Mouse (Mus musculus) cerebellum, adult 2 months (tissue): Measurements from ENCODE around the gene Rcan2.

Experiments used
- CTCF ChIP-seq: fragments of 200-500 bp; IDR thresholded peaks from 2 replicates; pipeline ENCODE4 v1.5.1; 2011; ENCODE audit warnings: low read depth, mild to moderate bottlenecking, control low read depth, low read length, moderate library complexity, borderline replicate concordance; ENCODE audit not compliant: insufficient read depth
- POLR2A ChIP-seq: fragments of 200-500 bp; IDR thresholded peaks from 2 replicates; pipeline ENCODE4 v1.6.1; 2011; ENCODE audit warnings: low read length, control low read depth, borderline replicate concordance; ENCODE audit not compliant: insufficient read depth

DNA sequence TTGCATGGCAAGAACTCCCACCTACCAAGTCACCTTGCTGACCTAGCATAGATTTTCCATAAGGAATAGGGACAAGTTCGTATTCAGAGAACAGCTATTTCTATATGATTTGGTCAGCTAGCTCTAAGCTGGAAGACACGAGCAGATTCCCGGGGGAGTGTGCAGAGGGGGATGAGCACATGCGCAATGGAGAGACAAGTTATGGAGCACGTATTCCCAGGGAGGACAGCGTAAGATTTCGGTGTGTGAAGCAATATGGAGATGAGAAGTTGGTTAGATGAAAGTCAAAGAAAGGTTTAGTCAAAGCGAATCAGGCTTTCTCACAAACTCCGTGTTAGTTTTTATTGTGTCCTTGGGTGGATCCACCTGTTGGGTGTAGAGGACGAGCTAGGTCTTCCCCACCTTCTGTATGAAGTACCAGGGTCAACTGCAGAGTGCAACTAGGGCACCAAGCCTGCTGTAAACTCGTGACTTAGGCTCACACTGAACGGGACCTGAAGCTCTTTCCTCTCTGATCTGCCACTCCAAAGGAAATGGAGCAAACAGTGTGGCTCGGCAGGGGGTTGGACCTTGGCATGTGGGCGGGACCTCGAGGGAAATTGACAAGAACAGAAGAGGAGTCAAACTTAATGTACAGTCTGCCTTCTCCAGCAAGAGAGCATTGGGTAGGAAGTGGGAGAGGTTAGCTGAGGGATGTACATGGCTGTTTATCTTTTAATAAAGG lies 31.4 kb downstream of the Rcan2 start:
- TF ChIP-seq POLR2A: no peak
- no peak for TF ChIP-seq CTCF
